Mouse (Mus musculus): ENCODE measurements around the gene Zcchc24. TPM values are rescaled to one million over a fixed set of nuclear protein-coding genes. Genes with fewer than 3 reads are reported as not detected.

Zcchc24 gene
- polyA plus RNA-seq, 1 experiment from 2014 or later: 10.5 TPM

GRCm38 (mm10) chr14:25769626-25770306 is 927 bp upstream of the Zcchc24 start:
- peak; percentile 57 for DNase-seq (ENCODE audit: low spot score)
- Histone ChIP-seq H3K4me1 (replicated peaks) (peaks cover 78% of the 10 kb centered on the region), H3K27ac (peak overlapping the region; percentile 84), H3K4me3 (peak overlapping the region; percentile 74), H3K27me3 (ENCODE audit: insufficient read depth, poor library complexity, severe bottlenecking) (peaks cover 60% of the 10 kb centered on the region), H3K9me3 (no peaks in the 10 kb centered on the region), H3K36me3 (no peaks in the 10 kb centered on the region)
- WGBS: 14% methylated on average over 8 of the region's 8 CpGs

- peak overlapping the region; percentile 74 for H3K4me3 ChIP-seq
- H3K9me3 ChIP-seq: no peaks in the 10 kb centered on the region
- no peaks in the 10 kb centered on the region for H3K36me3 ChIP-seq
- WGBS: under 1% methylated on average over 50 of the region's 50 CpGs
- H3K27ac ChIP-seq: peak overlapping the region; percentile 84
- H3K27me3 ChIP-seq (ENCODE audit: insufficient read depth, poor library complexity, severe bottlenecking): peaks cover 68% of the 10 kb centered on the region
- peaks cover 66% of the 10 kb centered on the region for H3K4me1 ChIP-seq (replicated peaks)
- DNase-seq (ENCODE audit: low spot score): no peak
Measured at GRCm38 (mm10) chr14:25768261-25768893, 462 bp downstream of the Zcchc24 start.

- H3K27ac ChIP-seq: peak overlapping the region; percentile 84
- H3K9me3 ChIP-seq: no peaks in the 10 kb centered on the region
- DNase-seq (ENCODE audit: low spot score): peak; percentile 26
- WGBS: 18% methylated on average over 6 of the region's 6 CpGs
- peak overlapping the region; percentile 74 for H3K4me3 ChIP-seq
- no peaks in the 10 kb centered on the region for H3K36me3 ChIP-seq
- peaks cover 61% of the 10 kb centered on the region for H3K4me1 ChIP-seq (replicated peaks)
- peaks cover 68% of the 10 kb centered on the region for H3K27me3 ChIP-seq (ENCODE audit: insufficient read depth, poor library complexity, severe bottlenecking)
Measured at GRCm38 (mm10) chr14:25767725-25768203, 1.1 kb downstream of the Zcchc24 start.

GRCm38 (mm10) chr14:25766441-25766840 is 2.4 kb downstream of the Zcchc24 start:
- DNase-seq (ENCODE audit: low spot score): no peak
- Histone ChIP-seq H3K4me1 (replicated peaks) (peaks cover 61% of the 10 kb centered on the region), H3K27me3 (ENCODE audit: insufficient read depth, poor library complexity, severe bottlenecking) (peaks cover 59% of the 10 kb centered on the region), H3K27ac (peak overlapping the region; percentile 84), H3K4me3 (peak overlapping the region; percentile 74; the same call in 1 of the 2 replicates), H3K9me3 (no peaks in the 10 kb centered on the region), H3K36me3 (no peaks in the 10 kb centered on the region)
- 41% methylated on average over 4 of the region's 4 CpGs for WGBS

GRCm38 (mm10) chr14:25765921-25766320 is 2.9 kb downstream of the Zcchc24 start:
- peak overlapping the region; percentile 84 for H3K27ac ChIP-seq
- peaks cover 54% of the 10 kb centered on the region for H3K27me3 ChIP-seq (ENCODE audit: insufficient read depth, poor library complexity, severe bottlenecking)
- no peaks in the 10 kb centered on the region for H3K9me3 ChIP-seq
- H3K36me3 ChIP-seq: no peaks in the 10 kb centered on the region
- DNase-seq (ENCODE audit: low spot score): peak; percentile 37
- peak overlapping the region; percentile 74 for H3K4me3 ChIP-seq
- H3K4me1 ChIP-seq (replicated peaks): peaks cover 57% of the 10 kb centered on the region
- 19% methylated on average over 8 of the region's 8 CpGs for WGBS

- 44% methylated on average over 12 of the region's 12 CpGs for WGBS
- no peaks in the 10 kb centered on the region for H3K9me3 ChIP-seq
- no peak for DNase-seq (ENCODE audit: low spot score)
- H3K27me3 ChIP-seq (ENCODE audit: insufficient read depth, poor library complexity, severe bottlenecking): peaks cover 47% of the 10 kb centered on the region
- H3K4me3 ChIP-seq: 0 out of 2 replicates have a peak overlapping the region, but pooled peaks have one; percentile 11
- no peaks in the 10 kb centered on the region for H3K36me3 ChIP-seq
- H3K4me1 ChIP-seq (replicated peaks): peaks cover 61% of the 10 kb centered on the region
- H3K27ac ChIP-seq: peak overlapping the region; percentile 84
Measured at GRCm38 (mm10) chr14:25765146-25765545, 3.7 kb downstream of the Zcchc24 start.

- 93% methylated on average over 5 of the region's 5 CpGs for WGBS
Measured at GRCm38 (mm10) chr14:25761184-25761583, 7.7 kb downstream of the Zcchc24 start.

GRCm38 (mm10) chr14:25759981-25760537 is 8.8 kb downstream of the Zcchc24 start:
- H3K36me3 ChIP-seq: no peaks in the 10 kb centered on the region
- no peak for DNase-seq (ENCODE audit: low spot score)
- WGBS: 71% methylated on average over 8 of the region's 8 CpGs
- H3K4me3 ChIP-seq: no peak overlapping the region
- peak overlapping the region; percentile 35; the same call in 1 of the 2 replicates for H3K27ac ChIP-seq
- H3K27me3 ChIP-seq (ENCODE audit: insufficient read depth, poor library complexity, severe bottlenecking): peaks cover 22% of the 10 kb centered on the region; the same call in 1 of the 2 replicates
- no peaks in the 10 kb centered on the region for H3K9me3 ChIP-seq
- peaks cover 27% of the 10 kb centered on the region for H3K4me1 ChIP-seq (replicated peaks)

More at GRCm38 (mm10) chr14:25761184-25761583, 7.7 kb downstream of the Zcchc24 start:
- Histone ChIP-seq H3K36me3 (no peaks in the 10 kb centered on the region), H3K4me1 (replicated peaks) (peaks cover 30% of the 10 kb centered on the region), H3K27ac (no peak overlapping the region), H3K27me3 (ENCODE audit: insufficient read depth, poor library complexity, severe bottlenecking) (peaks cover 27% of the 10 kb centered on the region; the same call in 1 of the 2 replicates), H3K9me3 (no peaks in the 10 kb centered on the region), H3K4me3 (no peak overlapping the region)
- DNase-seq (ENCODE audit: low spot score): no peak

GRCm38 (mm10) chr14:25759551-25759950 is 9.3 kb downstream of the Zcchc24 start:
- no peak for DNase-seq (ENCODE audit: low spot score)
- H3K9me3 ChIP-seq: no peaks in the 10 kb centered on the region
- H3K36me3 ChIP-seq: no peaks in the 10 kb centered on the region
- H3K27me3 ChIP-seq (ENCODE audit: insufficient read depth, poor library complexity, severe bottlenecking): peaks cover 21% of the 10 kb centered on the region; the same call in 1 of the 2 replicates
- H3K4me3 ChIP-seq: no peak overlapping the region
- 71% methylated on average over 7 of the region's 7 CpGs for WGBS
- no peak overlapping the region for H3K27ac ChIP-seq
- peaks cover 27% of the 10 kb centered on the region for H3K4me1 ChIP-seq (replicated peaks)

GRCm38 (mm10) chr14:25757917-25758316 is 10.9 kb downstream of the Zcchc24 start:
- Histone ChIP-seq H3K27me3 (ENCODE audit: insufficient read depth, poor library complexity, severe bottlenecking) (peaks cover 16% of the 10 kb centered on the region; the same call in 1 of the 2 replicates), H3K9me3 (no peaks in the 10 kb centered on the region), H3K27ac (no peak overlapping the region), H3K36me3 (no peaks in the 10 kb centered on the region), H3K4me1 (replicated peaks) (peaks cover 31% of the 10 kb centered on the region), H3K4me3 (no peak overlapping the region)
- no peak for DNase-seq (ENCODE audit: low spot score)
- 71% methylated on average over 4 of the region's 4 CpGs for WGBS

GRCm38 (mm10) chr14:25756385-25756990 is 12.4 kb downstream of the Zcchc24 start:
- H3K4me1 ChIP-seq (replicated peaks): peaks cover 31% of the 10 kb centered on the region

GRCm38 (mm10) chr14:25755541-25755940 is 13.3 kb downstream of the Zcchc24 start:
- WGBS: 55% methylated on average over 4 of the region's 4 CpGs
- Histone ChIP-seq H3K27me3 (ENCODE audit: insufficient read depth, poor library complexity, severe bottlenecking) (peaks cover 16% of the 10 kb centered on the region; the same call in 1 of the 2 replicates), H3K27ac (no peak overlapping the region), H3K4me1 (replicated peaks) (peaks cover 30% of the 10 kb centered on the region), H3K9me3 (no peaks in the 10 kb centered on the region), H3K4me3 (no peak overlapping the region), H3K36me3 (0 out of 2 replicates have a peak, but pooled peaks cover 2% of the 10 kb centered on the region)
- DNase-seq (ENCODE audit: low spot score): no peak

More at GRCm38 (mm10) chr14:25756385-25756990, 12.4 kb downstream of the Zcchc24 start:
- DNase-seq (ENCODE audit: low spot score): no peak
- H3K27me3 ChIP-seq (ENCODE audit: insufficient read depth, poor library complexity, severe bottlenecking): peaks cover 16% of the 10 kb centered on the region; the same call in 1 of the 2 replicates
- no peak overlapping the region for H3K4me3 ChIP-seq
- H3K36me3 ChIP-seq: 0 out of 2 replicates have a peak, but pooled peaks cover 2% of the 10 kb centered on the region
- H3K9me3 ChIP-seq: no peaks in the 10 kb centered on the region
- H3K27ac ChIP-seq: peak overlapping the region; percentile 8; the same call in 1 of the 2 replicates
- WGBS: 82% methylated on average over 7 of the region's 7 CpGs

All from hindbrain, embryonic 10.5 days (tissue).